ENCODE assay signal across 11 mouse cellular contexts in genomic region chr11:100411736-100412135, GRCm38 (mm10). TPM values are rescaled to one million over a fixed set of nuclear protein-coding genes. Genes with fewer than 3 reads are reported as not detected.
A peak's percentile ranks its signal among the peaks of the same experiment; 100 is the strongest.
DNase-seq lines count a peak whose midpoint lies in the region; ATAC-seq and TF ChIP-seq lines count a peak whose summit lies in the region.
"Had no signal": no experiment of that assay in that cellular context is flagged by ENCODE, and none has a peak within 500 bp of the region (broad histone marks: within the 10 kb centered on the region; RNA-seq: fewer than 3 reads in every experiment).

No protein-coding gene starts in this region.

- H3K27ac ChIP-seq in heart, embryonic 13.5 days (replicated peaks), result peak overlapping the region; percentile 18; the same call in 1 of the 2 replicates
- H3K27ac ChIP-seq in midbrain, postnatal 0 days (ENCODE audit: low read depth, low read length), result no peak overlapping the region
- H3K27ac ChIP-seq in midbrain, embryonic 14.5 days (replicated peaks; ENCODE audit: low read depth, low read length), result no peak overlapping the region
- H3K27ac ChIP-seq in embryonic facial prominence, embryonic 14.5 days (replicated peaks; ENCODE audit: low read depth, low read length), result peak overlapping the region; percentile 21; the same call in 1 of the 2 replicates

- no peaks in the 10 kb centered on the region for H3K27me3 ChIP-seq in heart, embryonic 13.5 days (replicated peaks)
- H3K27me3 ChIP-seq in midbrain, postnatal 0 days (ENCODE audit: insufficient read depth, low read length), result peaks cover 7% of the 10 kb centered on the region; the same call in 1 of the 2 replicates
- peaks cover 19% of the 10 kb centered on the region for H3K27me3 ChIP-seq in midbrain, embryonic 14.5 days (ENCODE audit: control insufficient read depth, insufficient read depth, low read length)
- no peaks in the 10 kb centered on the region for H3K27me3 ChIP-seq in embryonic facial prominence, embryonic 14.5 days (replicated peaks; ENCODE audit: control insufficient read depth, insufficient read depth, low read length)

- H3K4me1 ChIP-seq in heart, embryonic 13.5 days, result peaks cover 39% of the 10 kb centered on the region
- H3K4me1 ChIP-seq in midbrain, postnatal 0 days (ENCODE audit: insufficient read depth, low read length), result peaks cover 17% of the 10 kb centered on the region; the same call in 1 of the 2 replicates
- H3K4me1 ChIP-seq in midbrain, embryonic 14.5 days (ENCODE audit: control insufficient read depth, insufficient read depth, low read length), result peaks cover 10% of the 10 kb centered on the region
- peaks cover 25% of the 10 kb centered on the region for H3K4me1 ChIP-seq in embryonic facial prominence, embryonic 14.5 days (ENCODE audit: control insufficient read depth, insufficient read depth, low read length)

- no peak for DNase-seq in heart, adult 8-10 months (ENCODE audit: low spot score)
- DNase-seq in midbrain, postnatal 0 days (ENCODE audit: low spot score), result no peak
- no peak for DNase-seq in midbrain, embryonic 14.5 days
- DNase-seq in embryonic facial prominence, embryonic 14.5 days (ENCODE audit: low spot score), result no peak
- DNase-seq in thymus, postnatal 36 days, result peak; percentile 44 to 53
- DNase-seq in urinary bladder, adult 2 months (ENCODE audit: low spot score), result no peak
- DNase-seq in left cerebral cortex, postnatal 4 days, result no peak

- WGBS in heart, embryonic 13.5 days, result 60% methylated on average over 11 of the region's 11 CpGs
- WGBS in midbrain, postnatal 0 days, result 84% methylated on average over 11 of the region's 11 CpGs
- WGBS in midbrain, embryonic 14.5 days, result 86% methylated on average over 11 of the region's 11 CpGs
- 74% methylated on average over 11 of the region's 11 CpGs for WGBS in embryonic facial prominence, embryonic 14.5 days

- H3K4me2 ChIP-seq in heart, embryonic 13.5 days, result peak overlapping the region; percentile 88
- H3K4me2 ChIP-seq in midbrain, postnatal 0 days (ENCODE audit: low read depth, low read length, poor library complexity, severe bottlenecking), result no peak overlapping the region
- H3K4me2 ChIP-seq in midbrain, embryonic 14.5 days (ENCODE audit: low read length), result no peak overlapping the region
- H3K4me2 ChIP-seq in embryonic facial prominence, embryonic 14.5 days (ENCODE audit: low read depth, low read length), result peak overlapping the region; percentile 64

- peaks cover 45% of the 10 kb centered on the region for H3K36me3 ChIP-seq in heart, embryonic 13.5 days
- peaks cover 9% of the 10 kb centered on the region for H3K36me3 ChIP-seq in midbrain, postnatal 0 days (ENCODE audit: insufficient read depth, low read length)
- H3K36me3 ChIP-seq in midbrain, embryonic 14.5 days (ENCODE audit: control insufficient read depth, insufficient read depth, low read length), result 0 out of 2 replicates have a peak, but pooled peaks cover 8% of the 10 kb centered on the region
- H3K36me3 ChIP-seq in embryonic facial prominence, embryonic 14.5 days (ENCODE audit: control insufficient read depth, insufficient read depth, low read length), result peaks cover 40% of the 10 kb centered on the region

- H3K9ac ChIP-seq in heart, embryonic 13.5 days, result peak overlapping the region; percentile 94
- peak overlapping the region; percentile 13; the same call in 1 of the 2 replicates for H3K9ac ChIP-seq in midbrain, postnatal 0 days (replicated peaks; ENCODE audit: low read length, poor library complexity, severe bottlenecking)
- no peak overlapping the region for H3K9ac ChIP-seq in midbrain, embryonic 14.5 days (replicated peaks; ENCODE audit: low read length)
- H3K9ac ChIP-seq in embryonic facial prominence, embryonic 14.5 days (ENCODE audit: low read depth, low read length), result peak overlapping the region; percentile 89; the same call in 1 of the 2 replicates

- intact Hi-C loops in left cerebral cortex, postnatal 4 days (cut with DNase I), result no loop called here

- H3K4me3 ChIP-seq in heart, embryonic 13.5 days, result peak overlapping the region; percentile 83
- H3K4me3 ChIP-seq in midbrain, postnatal 0 days (ENCODE audit: low read depth, low read length), result no peak overlapping the region
- no peak overlapping the region for H3K4me3 ChIP-seq in midbrain, embryonic 14.5 days (replicated peaks; ENCODE audit: low read depth, low read length)
- peak overlapping the region; percentile 13; the same call in 1 of the 2 replicates for H3K4me3 ChIP-seq in embryonic facial prominence, embryonic 14.5 days (ENCODE audit: low read depth, low read length)

- no peak for TF ChIP-seq CTCF in midbrain, postnatal 0 days (IDR thresholded peaks at IDR 0.05)

- H3K9me3 ChIP-seq in heart, embryonic 13.5 days, result no peaks in the 10 kb centered on the region
- H3K9me3 ChIP-seq in midbrain, postnatal 0 days (ENCODE audit: low read length), result no peaks in the 10 kb centered on the region
- no peaks in the 10 kb centered on the region for H3K9me3 ChIP-seq in midbrain, embryonic 14.5 days (ENCODE audit: control insufficient read depth, low read length)
- H3K9me3 ChIP-seq in embryonic facial prominence, embryonic 14.5 days (ENCODE audit: control insufficient read depth, low read length), result no peaks in the 10 kb centered on the region

- ATAC-seq in heart, embryonic 13.5 days (ENCODE audit: extremely low read depth, insufficient number of reproducible peaks, low FRiP score, low TSS enrichment), result no peak
- no peak for ATAC-seq in midbrain, postnatal 0 days (ENCODE audit: low FRiP score)
- no peak for ATAC-seq in midbrain, embryonic 14.5 days (ENCODE audit: low FRiP score, low TSS enrichment)
- ATAC-seq in embryonic facial prominence, embryonic 14.5 days (ENCODE audit: low read depth), result no peak
- ATAC-seq: hindbrain, embryonic 16.5 days had no signal

RNA-seq across cellular contexts. Expression of gene P3h4, which starts 2.9 kb away (rescaled TPM):
- 62.9 and 63.5 TPM in 2 replicates for polyA plus RNA-seq in heart, embryonic 13.5 days (2015; fragmentation: Nextera tagmentation; extraction: Ambion mirVana)
- 10 to 100 TPM; 13.7 to 19.4 (median 16.4) TPM for total RNA-seq in heart, adult 8-10 months (2022)
- total RNA-seq in midbrain, postnatal 0 days (2014; rRNA removed), result 24.4 and 26.0 TPM in 2 replicates
- polyA plus RNA-seq in midbrain, postnatal 0 days (2015; fragmentation: Nextera tagmentation; extraction: Ambion mirVana), result 23.4 and 23.7 TPM in 2 replicates
- polyA plus RNA-seq in midbrain, embryonic 14.5 days (2014; fragmentation: Nextera tagmentation; extraction: Ambion mirVana), result 13.9 and 16.4 TPM in 2 replicates
- polyA plus RNA-seq in embryonic facial prominence, embryonic 14.5 days (2014; fragmentation: Nextera tagmentation; extraction: Ambion mirVana), result 92.8 and 100 TPM in 2 replicates
- polyA plus RNA-seq in urinary bladder, adult 2 months (2012; rRNA removed), result 53.4 and 56.2 TPM in 2 replicates
- total RNA-seq in left cerebral cortex, postnatal 4 days (2021), result 1 to 10 TPM; 8.1 to 9.9 TPM
- total RNA-seq: neutrophil, adult 5-6 weeks had no signal

RNA-seq across cellular contexts. Expression of gene Fkbp10, which starts 3.8 kb away (rescaled TPM):
- 112 and 119 TPM in 2 replicates for polyA plus RNA-seq in heart, embryonic 13.5 days (2015; fragmentation: Nextera tagmentation; extraction: Ambion mirVana)
- 10 to 100 TPM in 1 of 4 experiments, 1 to 10 TPM in 3; 9.0 to 11.1 (median 9.0) TPM for total RNA-seq in heart, adult 8-10 months (2022)
- 29.0 and 33.9 TPM in 2 replicates for total RNA-seq in midbrain, postnatal 0 days (2014; rRNA removed)
- polyA plus RNA-seq in midbrain, postnatal 0 days (2015; fragmentation: Nextera tagmentation; extraction: Ambion mirVana), result 19.9 and 21.8 TPM in 2 replicates
- polyA plus RNA-seq in midbrain, embryonic 14.5 days (2014; fragmentation: Nextera tagmentation; extraction: Ambion mirVana), result 9.0 and 20.1 TPM in 2 replicates
- 208 TPM in 2 replicates for polyA plus RNA-seq in embryonic facial prominence, embryonic 14.5 days (2014; fragmentation: Nextera tagmentation; extraction: Ambion mirVana)
- 84.6 and 90.5 TPM in 2 replicates for polyA plus RNA-seq in urinary bladder, adult 2 months (2012; rRNA removed)
- 10 to 100 TPM; 13.7 to 15.0 TPM for total RNA-seq in left cerebral cortex, postnatal 4 days (2021)
- total RNA-seq: megakaryocyte progenitor cell, adult 5-6 weeks; neutrophil, adult 5-6 weeks had no signal

RNA-seq across cellular contexts. Expression of gene Jup, which starts 14.2 kb away (rescaled TPM):
- 107 and 111 TPM in 2 replicates for polyA plus RNA-seq in heart, embryonic 13.5 days (2015; fragmentation: Nextera tagmentation; extraction: Ambion mirVana)
- total RNA-seq in heart, adult 8-10 months (2022), result 100 to 1,000 TPM; 224 to 279 (median 261) TPM
- 133 and 156 TPM in 2 replicates for total RNA-seq in midbrain, postnatal 0 days (2014; rRNA removed)
- 69.7 and 75.5 TPM in 2 replicates for polyA plus RNA-seq in midbrain, postnatal 0 days (2015; fragmentation: Nextera tagmentation; extraction: Ambion mirVana)
- polyA plus RNA-seq in midbrain, embryonic 14.5 days (2014; fragmentation: Nextera tagmentation; extraction: Ambion mirVana), result 70.0 and 75.2 TPM in 2 replicates
- 107 and 116 TPM in 2 replicates for polyA plus RNA-seq in embryonic facial prominence, embryonic 14.5 days (2014; fragmentation: Nextera tagmentation; extraction: Ambion mirVana)
- 92.4 and 119 TPM in 2 replicates for polyA plus RNA-seq in urinary bladder, adult 2 months (2012; rRNA removed)
- total RNA-seq in left cerebral cortex, postnatal 4 days (2021), result 10 to 100 TPM; 74.2 to 77.9 TPM

RNA-seq across cellular contexts. Expression of gene Nt5c3b, which starts 29.9 kb away (rescaled TPM):
- 104 and 110 TPM in 2 replicates for polyA plus RNA-seq in heart, embryonic 13.5 days (2015; fragmentation: Nextera tagmentation; extraction: Ambion mirVana)
- 10 to 100 TPM; 18.8 to 28.0 (median 25.2) TPM for total RNA-seq in heart, adult 8-10 months (2022)
- total RNA-seq in midbrain, postnatal 0 days (2014; rRNA removed), result 57.2 and 58.5 TPM in 2 replicates
- 111 and 113 TPM in 2 replicates for polyA plus RNA-seq in midbrain, postnatal 0 days (2015; fragmentation: Nextera tagmentation; extraction: Ambion mirVana)
- 84.9 and 100 TPM in 2 replicates for polyA plus RNA-seq in midbrain, embryonic 14.5 days (2014; fragmentation: Nextera tagmentation; extraction: Ambion mirVana)
- 108 and 127 TPM in 2 replicates for polyA plus RNA-seq in embryonic facial prominence, embryonic 14.5 days (2014; fragmentation: Nextera tagmentation; extraction: Ambion mirVana)
- 128 and 134 TPM in 2 replicates for polyA plus RNA-seq in urinary bladder, adult 2 months (2012; rRNA removed)
- 10 to 100 TPM; 85.5 to 91.9 TPM for total RNA-seq in left cerebral cortex, postnatal 4 days (2021)

RNA-seq across cellular contexts. Expression of gene Klhl10, which starts 30.0 kb away (rescaled TPM):
- polyA plus RNA-seq in heart, embryonic 13.5 days (2015; fragmentation: Nextera tagmentation; extraction: Ambion mirVana), result 0.33 and 0.60 TPM in 2 replicates
- under 1 TPM; 0.59 to 0.90 (median 0.77) TPM for total RNA-seq in heart, adult 8-10 months (2022)
- total RNA-seq in midbrain, postnatal 0 days (2014; rRNA removed), result 0.22 and 0.61 TPM in 2 replicates
- 0.45 and 0.65 TPM in 2 replicates for polyA plus RNA-seq in midbrain, postnatal 0 days (2015; fragmentation: Nextera tagmentation; extraction: Ambion mirVana)
- 0.55 and 0.82 TPM in 2 replicates for polyA plus RNA-seq in midbrain, embryonic 14.5 days (2014; fragmentation: Nextera tagmentation; extraction: Ambion mirVana)
- 0.55 and 0.84 TPM in 2 replicates for polyA plus RNA-seq in embryonic facial prominence, embryonic 14.5 days (2014; fragmentation: Nextera tagmentation; extraction: Ambion mirVana)
- polyA plus RNA-seq in urinary bladder, adult 2 months (2012; rRNA removed), result 1.3 and 1.4 TPM in 2 replicates
- total RNA-seq in left cerebral cortex, postnatal 4 days (2021), result 1 to 10 TPM; 1.9 to 3.1 TPM

Comparison
In these comparisons a context has a peak if more than half of its experiments do, and no peak if none do; other contexts are left out.
1. H3K27ac ChIP-seq: peak in heart, embryonic 13.5 days (single experiment) and embryonic facial prominence, embryonic 14.5 days (single experiment); none in midbrain, postnatal 0 days (single experiment) and midbrain, embryonic 14.5 days (single experiment).
2. H3K4me2 ChIP-seq: peak in heart, embryonic 13.5 days (single experiment) and embryonic facial prominence, embryonic 14.5 days (single experiment); none in midbrain, postnatal 0 days (single experiment) and midbrain, embryonic 14.5 days (single experiment).
3. H3K4me3 ChIP-seq: peak in heart, embryonic 13.5 days (single experiment) and embryonic facial prominence, embryonic 14.5 days (single experiment); none in midbrain, postnatal 0 days (single experiment) and midbrain, embryonic 14.5 days (single experiment).
4. DNase-seq: peak in thymus, postnatal 36 days (2 of 2); none in heart, adult 8-10 months (single experiment), midbrain, postnatal 0 days (single experiment), midbrain, embryonic 14.5 days (single experiment), embryonic facial prominence, embryonic 14.5 days (single experiment), urinary bladder, adult 2 months (single experiment) and left cerebral cortex, postnatal 4 days (single experiment).